Mouse (Mus musculus) CH12.LX (cell line): ENCODE measurements around the gene LTO1. TPM values are rescaled to one million over a fixed set of nuclear protein-coding genes. Genes with fewer than 3 reads are reported as not detected.

ENCODE experiments used
- DNase-seq: peaks from one replicate; pipeline ENCODE4 v3.0.0-alpha.2; 2013; ENCODE audit errors: extremely low read depth
- H3K27ac ChIP-seq: 2 replicates; pipeline ENCODE4 v1.5.1; 2012; ENCODE audit warnings: low read depth, mild to moderate bottlenecking, control low read depth, moderate library complexity; ENCODE audit not compliant: insufficient read depth
- H3K27me3 ChIP-seq: replicated peaks from 2 replicates; pipeline ENCODE3; 2012; ENCODE audit warnings: inconsistent platforms
- H3K36me3 ChIP-seq, 2 experiments: replicated peaks in 1 of 2; 2 replicates each; pipeline versions ENCODE3 to v1.6.1; 2012; ENCODE audit warnings: inconsistent platforms in 1 of 2, low read length in 1 of 2, mild to moderate bottlenecking in 1 of 2, mixed read lengths in 1 of 2, moderate library complexity in 1 of 2; ENCODE audit not compliant: control insufficient read depth in 1 of 2, insufficient read depth in 1 of 2
- H3K4me1 ChIP-seq, 2 experiments: 2 replicates each; pipeline ENCODE4 v1.6.1; 2012; ENCODE audit warnings: inconsistent platforms in 1 of 2, moderate library complexity in 1 of 2; ENCODE audit not compliant: insufficient read depth in 2 of 2, control insufficient read depth in 1 of 2
- H3K4me2 ChIP-seq: 2 replicates; pipeline ENCODE4 v1.6.1; 2012; ENCODE audit warnings: low read depth, mild to moderate bottlenecking, control low read depth; ENCODE audit not compliant: poor library complexity, insufficient read depth, severe bottlenecking
- H3K4me3 ChIP-seq, 3 experiments: fragments of 150-350 bp in 1 of 3; sonication (generic) in 1 of 3; replicated peaks in 1 of 3; 2 replicates each; pipeline versions ENCODE3 to v1.5.1; 2011 to 2012; ENCODE audit warnings: low read depth in 2 of 3, low read length in 2 of 3, mild to moderate bottlenecking in 2 of 3, moderate library complexity in 2 of 3, control low read depth in 1 of 3, improper control_type of control experiment in 1 of 3, inconsistent platforms in 1 of 3, mixed read lengths in 1 of 3; ENCODE audit not compliant: poor library complexity in 1 of 3
- H3K79me2 ChIP-seq: replicated peaks from 2 replicates; pipeline ENCODE4 v1.6.1; 2012; ENCODE audit warnings: mild to moderate bottlenecking, moderate library complexity; ENCODE audit not compliant: control insufficient read depth, poor library complexity, insufficient read depth, severe bottlenecking; ENCODE audit errors: extremely low read depth
- H3K9ac ChIP-seq: 2 replicates; pipeline ENCODE4 v1.6.1; 2012; ENCODE audit warnings: low read depth, mild to moderate bottlenecking, control low read depth, moderate library complexity; ENCODE audit not compliant: insufficient read depth
- H3K9me3 ChIP-seq: replicated peaks from 2 replicates; pipeline ENCODE3; 2012; ENCODE audit warnings: low read length, inconsistent platforms, mixed read lengths
- BHLHE40 ChIP-seq: IDR thresholded peaks from 2 replicates; pipeline ENCODE4 v1.6.1; 2011; ENCODE audit warnings: mild to moderate bottlenecking, low read depth, low read length, improper control_type of control experiment
- CHD1 ChIP-seq: IDR thresholded peaks from 2 replicates; pipeline ENCODE4 v1.6.1; 2012; ENCODE audit warnings: low read depth, low read length, improper control_type of control experiment, inconsistent platforms
- CTCF ChIP-seq, 2 experiments: IDR thresholded peaks in 1 of 2; conservative IDR thresholded peaks in 1 of 2; 2 replicates each; pipeline ENCODE4 v1.5.1; 2011 to 2012; ENCODE audit warnings: low read depth in 2 of 2, low read length in 2 of 2, improper control_type of control experiment in 1 of 2, inconsistent platforms in 1 of 2, mild to moderate bottlenecking in 1 of 2, moderate library complexity in 1 of 2
- E2F4 ChIP-seq: IDR thresholded peaks from 2 replicates; pipeline ENCODE4 v1.6.1; 2011; ENCODE audit warnings: low read depth, low read length, improper control_type of control experiment; ENCODE audit not compliant: insufficient replicate concordance
- EP300 ChIP-seq: IDR thresholded peaks from 2 replicates; pipeline ENCODE4 v1.6.1; 2011; ENCODE audit warnings: low read length, improper control_type of control experiment
- ETS1 ChIP-seq: conservative IDR thresholded peaks from 2 replicates; pipeline ENCODE4 v1.6.1; 2012; ENCODE audit warnings: low read depth, mild to moderate bottlenecking, inconsistent platforms, low read length, improper control_type of control experiment, moderate library complexity
- GABPA ChIP-seq: IDR thresholded peaks from 2 replicates; pipeline ENCODE4 v1.6.1; 2012; ENCODE audit warnings: low read depth, low read length, improper control_type of control experiment, inconsistent platforms; ENCODE audit not compliant: insufficient replicate concordance
- KAT2A ChIP-seq: IDR thresholded peaks from 2 replicates; pipeline ENCODE4 v1.6.1; 2012; ENCODE audit warnings: low read length, improper control_type of control experiment, inconsistent platforms; ENCODE audit not compliant: insufficient replicate concordance
- MEF2A ChIP-seq: IDR thresholded peaks from 2 replicates; pipeline ENCODE4 v1.6.1; 2014; ENCODE audit warnings: low read depth, mild to moderate bottlenecking, inconsistent platforms, low read length, improper control_type of control experiment, borderline replicate concordance
- MXI1 ChIP-seq: IDR thresholded peaks from 2 replicates; pipeline ENCODE4 v1.6.1; 2011; ENCODE audit warnings: mild to moderate bottlenecking, low read depth, low read length, improper control_type of control experiment
- MYC ChIP-seq: IDR thresholded peaks from 2 replicates; pipeline ENCODE4 v1.6.1; 2011; ENCODE audit warnings: low read depth, mild to moderate bottlenecking, improper control_type of control experiment, low read length
- NRF1 ChIP-seq: IDR thresholded peaks from 2 replicates; pipeline ENCODE4 v1.6.1; 2014; ENCODE audit warnings: low read depth, mild to moderate bottlenecking, inconsistent platforms, low read length, improper control_type of control experiment, moderate library complexity
- PAX5 ChIP-seq: IDR thresholded peaks from 2 replicates; pipeline ENCODE4 v1.6.1; 2012; ENCODE audit warnings: low read length, inconsistent platforms, mixed read lengths
- POLR2AphosphoS2 ChIP-seq: IDR thresholded peaks from 2 replicates; pipeline ENCODE4 v1.6.1; 2011; ENCODE audit warnings: low read depth, low read length, improper control_type of control experiment
- RAD21 ChIP-seq: IDR thresholded peaks from 2 replicates; pipeline ENCODE4 v1.6.1; 2011; ENCODE audit warnings: low read depth, mild to moderate bottlenecking, low read length, improper control_type of control experiment, moderate library complexity
- RCOR1 ChIP-seq: conservative IDR thresholded peaks from 2 replicates; pipeline ENCODE4 v1.6.1; 2012; ENCODE audit warnings: low read depth, mild to moderate bottlenecking, inconsistent platforms, low read length, improper control_type of control experiment
- SIN3A ChIP-seq: IDR thresholded peaks from 2 replicates; pipeline ENCODE4 v1.6.1; 2012; ENCODE audit warnings: low read length, improper control_type of control experiment, inconsistent platforms
- SMC3 ChIP-seq: IDR thresholded peaks from 2 replicates; pipeline ENCODE4 v1.6.1; 2011; ENCODE audit warnings: low read depth, low read length, improper control_type of control experiment
- TBP ChIP-seq: conservative IDR thresholded peaks from 2 replicates; pipeline ENCODE4 v1.6.1; 2011; ENCODE audit warnings: low read depth, low read length, improper control_type of control experiment
- TCF12 ChIP-seq: IDR thresholded peaks from 2 replicates; pipeline ENCODE4 v1.6.1; 2014; ENCODE audit warnings: low read depth, mild to moderate bottlenecking, inconsistent platforms, low read length, improper control_type of control experiment
- UBTF ChIP-seq: IDR thresholded peaks from 2 replicates; pipeline ENCODE4 v1.6.1; 2012; ENCODE audit warnings: low read depth, mild to moderate bottlenecking, inconsistent platforms, low read length, improper control_type of control experiment, moderate library complexity
- USF2 ChIP-seq: conservative IDR thresholded peaks from 2 replicates; pipeline ENCODE4 v1.6.1; 2011; ENCODE audit warnings: low read depth, low read length, improper control_type of control experiment
- ZC3H11A ChIP-seq: IDR thresholded peaks from 2 replicates; pipeline ENCODE4 v1.6.1; 2012; ENCODE audit warnings: low read depth, mild to moderate bottlenecking, inconsistent platforms, low read length, improper control_type of control experiment
- dilution Hi-C: fragments of 300-500 bp; cut with MboI; formaldehyde crosslinking; loops from 2 replicates; pipeline ENCODE4 v1.14.3; 2020; ENCODE audit warnings: low sequenced_read_pairs; ENCODE audit not compliant: extremely low pct_unique_long_range_greater_than_20kb, extremely low pct_ligation_motif_present
- in situ Hi-C: fragments of 300-500 bp; cut with MboI; formaldehyde crosslinking; loops from 3 replicates; pipeline ENCODE4 v1.14.3; 2019; ENCODE audit warnings: low sequenced_read_pairs, low pct_ligation_motif_present, low pct_unique_long_range_greater_than_20kb, mixed read lengths
- polyA plus RNA-seq: library from polyadenylated mRNA; unstranded; fragments of >175 nt; gene quantifications from 2 replicates; pipeline ENCODE4 v1.2.1, GENCODE M21; 2012; ENCODE audit warnings: low read depth; ENCODE audit not compliant: insufficient read length
- total RNA-seq, 2 experiments: library from RNA; depleted of rRNA; stranded (reverse); fragments of 300-350 nt in 1 of 2; fragments of >200 nt in 1 of 2; gene quantifications; 2 replicates each; pipeline ENCODE4 v1.2.3; 2012 to 2014

Gene LTO1
- total and polyA plus RNA-seq, 3 experiments: 4.0 to 10.7 (median 8.5) TPM

- H3K4me1 ChIP-seq: peaks cover 0 to 21% of the 10 kb centered on the region in 2 experiments; a peak in 3 of 4 replicates
- no peaks in the 10 kb centered on the region for H3K36me3 ChIP-seq
- peaks cover 85% of the 10 kb centered on the region for H3K27me3 ChIP-seq
- peak overlapping the region in 1 of 3 experiments; percentile 19 for H3K4me3 ChIP-seq
- H3K9me3 ChIP-seq: peaks cover 15% of the 10 kb centered on the region
- no peak overlapping the region; the same call in 1 of the 2 replicates for H3K9ac ChIP-seq
- dilution Hi-C loops: no loop called here
- in situ Hi-C loops: no loop called here
- H3K79me2 ChIP-seq: no peaks in the 10 kb centered on the region
- H3K4me2 ChIP-seq: peak overlapping the region; percentile 68
- no peak overlapping the region for H3K27ac ChIP-seq
- DNase-seq: no peak
- TF ChIP-seq BHLHE40 (no peak), TCF12 (no peak), MEF2A (no peak), E2F4 (no peak), KAT2A (no peak), ZC3H11A (no peak), GABPA (no peak), CTCF (conservative IDR thresholded peaks at IDR 0.05 in 1 of 2, IDR thresholded peaks at IDR 0.05 in 1 of 2; ENCODE audit: low read depth in 2 of 2, low read length in 2 of 2) (no peak), RAD21 (no peak), SMC3 (no peak), POLR2AphosphoS2 (no peak), RCOR1 (no peak), UBTF (no peak), SIN3A (no peak)
- TF ChIP-seq, all 38 proteins: peak for 0
These were observed 25.2 kb downstream of the LTO1 start for GRCm38 (mm10) chr7:144940003-144940571.

DNA sequence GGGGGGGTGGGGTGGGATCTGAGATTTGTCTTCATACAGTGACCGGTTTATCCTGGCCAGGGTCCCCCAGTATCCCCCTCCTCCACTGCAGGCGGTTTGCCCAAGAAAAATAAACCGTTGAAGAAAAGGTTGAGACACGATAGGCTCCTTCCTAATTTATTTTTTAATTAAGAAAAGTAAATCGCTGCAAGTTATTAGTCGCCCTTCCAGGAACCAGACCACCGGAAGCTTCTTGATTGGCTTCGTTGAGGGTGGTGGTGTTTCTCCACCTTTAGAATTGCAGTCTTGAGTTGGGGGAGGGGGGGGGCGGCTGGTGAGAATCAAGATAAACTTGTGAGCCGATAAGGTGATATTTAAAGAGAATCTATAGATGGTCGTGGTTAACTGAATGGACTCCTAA, 25.7 kb downstream of the LTO1 start:
- no peak for DNase-seq
- H3K79me2 ChIP-seq: no peaks in the 10 kb centered on the region
- H3K36me3 ChIP-seq: no peaks in the 10 kb centered on the region
- no peak overlapping the region for H3K9ac ChIP-seq
- peaks cover 84% of the 10 kb centered on the region for H3K27me3 ChIP-seq
- peaks cover 15% of the 10 kb centered on the region for H3K9me3 ChIP-seq
- H3K4me1 ChIP-seq: peaks cover 0 to 21% of the 10 kb centered on the region in 2 experiments; a peak in 3 of 4 replicates
- H3K27ac ChIP-seq: no peak overlapping the region
- no peak overlapping the region for H3K4me3 ChIP-seq
- dilution Hi-C loops (no loop called here), in situ Hi-C loops (no loop called here)
- H3K4me2 ChIP-seq: peak overlapping the region; percentile 68; the same call in 1 of the 2 replicates
- TF ChIP-seq MYC (no peak), TBP (no peak), PAX5 (no peak), POLR2AphosphoS2 (no peak), SIN3A (no peak), EP300 (no peak), CHD1 (no peak), USF2 (no peak), UBTF (no peak), ETS1 (no peak), NRF1 (no peak), KAT2A (no peak), MXI1 (no peak), TCF12 (no peak), E2F4 (no peak)
- TF ChIP-seq, all 38 proteins: peak for 0
